In the genomic region with DNA sequence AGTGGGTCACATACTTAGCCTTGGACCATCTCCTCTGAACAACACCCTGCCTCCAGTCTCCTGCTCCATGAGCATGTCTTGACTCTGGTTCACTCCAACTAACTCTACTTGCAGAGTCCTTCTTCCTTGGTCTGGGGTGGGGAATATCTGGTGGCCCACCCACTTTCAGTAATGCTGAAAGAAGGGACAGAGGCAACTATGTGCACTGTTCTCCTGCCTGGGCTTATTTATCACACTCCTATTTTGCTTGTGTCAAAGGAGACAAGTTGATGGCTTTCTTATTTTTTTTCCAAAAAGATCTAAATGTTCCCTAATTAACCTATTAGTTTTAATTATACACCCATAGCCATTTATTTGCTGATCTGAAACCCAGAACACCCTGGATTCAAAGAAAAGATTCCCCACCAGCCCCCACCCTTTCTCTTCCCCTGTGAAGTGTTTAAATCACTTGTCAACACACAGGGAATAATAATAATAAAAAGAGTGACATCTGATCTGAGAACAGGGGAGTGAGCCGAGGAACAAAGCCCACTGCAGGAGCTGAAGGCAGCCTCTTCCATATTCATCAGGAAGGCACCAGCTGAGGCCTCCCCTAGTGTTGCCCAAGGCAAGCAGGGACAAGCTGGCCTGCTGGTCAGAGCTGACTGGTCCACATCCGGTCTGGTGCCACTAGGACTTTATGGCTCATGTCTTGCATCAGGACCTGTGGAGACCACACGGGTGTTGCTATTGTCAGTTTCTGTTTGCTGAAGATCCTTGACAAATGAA, we compare ENCODE assay signal across 11 mouse cellular contexts.
DNase-seq lines count a peak whose midpoint lies in the region; ATAC-seq and TF ChIP-seq lines count a peak whose summit lies in the region.
"Had no signal": no experiment of that assay in that cellular context is flagged by ENCODE, and none has a peak within 500 bp of the region (broad histone marks: within the 10 kb centered on the region; RNA-seq: fewer than 3 reads in every experiment).

No protein-coding gene starts in this region.

- H3K27ac ChIP-seq in hindbrain, embryonic 11.5 days (ENCODE audit: low read depth, low read length) = no peak overlapping the region
- no peak overlapping the region for H3K27ac ChIP-seq in hindbrain, postnatal 0 days
- no peak overlapping the region for H3K27ac ChIP-seq in neural tube, embryonic 15.5 days (replicated peaks)
- no peak overlapping the region for H3K27ac ChIP-seq in stomach, postnatal 0 days (replicated peaks)
- H3K27ac ChIP-seq: limb, embryonic 13.5 days had no signal

- TF ChIP-seq CTCF in hindbrain, postnatal 0 days (IDR thresholded peaks at IDR 0.05; ENCODE audit: low read depth) = no peak
- TF ChIP-seq CTCF in stomach, postnatal 0 days (IDR thresholded peaks at IDR 0.05; ENCODE audit: low read depth) = no peak

- WGBS in hindbrain, embryonic 11.5 days = 9% methylated on average over 3 of the region's 3 CpGs
- 10% methylated on average over 3 of the region's 3 CpGs for WGBS in hindbrain, postnatal 0 days
- 13% methylated on average over 3 of the region's 3 CpGs for WGBS in neural tube, embryonic 15.5 days
- 39% methylated on average over 3 of the region's 3 CpGs for WGBS in stomach, postnatal 0 days

- H3K27me3 ChIP-seq in hindbrain, embryonic 11.5 days (ENCODE audit: control insufficient read depth, insufficient read depth, low read length) = no peaks in the 10 kb centered on the region
- H3K27me3 ChIP-seq in hindbrain, postnatal 0 days (ENCODE audit: insufficient read depth, low read length) = no peaks in the 10 kb centered on the region
- H3K27me3 ChIP-seq in neural tube, embryonic 15.5 days (replicated peaks) = 0 out of 2 replicates have a peak, but pooled peaks cover 4% of the 10 kb centered on the region
- no peaks in the 10 kb centered on the region for H3K27me3 ChIP-seq in stomach, postnatal 0 days (ENCODE audit: control insufficient read depth, insufficient read depth, low read length)
- H3K27me3 ChIP-seq: limb, embryonic 13.5 days had no signal

- TF ChIP-seq EP300 in stomach, postnatal 0 days (optimal IDR thresholded peaks at IDR 0.05) = no peak

- no peak overlapping the region for H3K4me2 ChIP-seq in hindbrain, embryonic 11.5 days (replicated peaks; ENCODE audit: low read depth, low read length)
- no peak overlapping the region for H3K4me2 ChIP-seq in hindbrain, postnatal 0 days (ENCODE audit: low read depth, low read length)
- H3K4me2 ChIP-seq in neural tube, embryonic 15.5 days = no peak overlapping the region
- no peak overlapping the region for H3K4me2 ChIP-seq in stomach, postnatal 0 days (replicated peaks; ENCODE audit: low read depth)
- H3K4me2 ChIP-seq: limb, embryonic 13.5 days had no signal

- no peak overlapping the region for H3K4me3 ChIP-seq in hindbrain, embryonic 11.5 days (ENCODE audit: low read depth, low read length)
- H3K4me3 ChIP-seq in hindbrain, postnatal 0 days (ENCODE audit: low read length) = no peak overlapping the region
- H3K4me3 ChIP-seq in neural tube, embryonic 15.5 days (replicated peaks) = no peak overlapping the region
- no peak overlapping the region for H3K4me3 ChIP-seq in stomach, postnatal 0 days (ENCODE audit: low read depth, low read length)
- H3K4me3 ChIP-seq: limb, embryonic 13.5 days had no signal

- H3K9ac ChIP-seq in hindbrain, embryonic 11.5 days (ENCODE audit: low read depth, low read length) = no peak overlapping the region
- no peak overlapping the region for H3K9ac ChIP-seq in hindbrain, postnatal 0 days (replicated peaks; ENCODE audit: low read length)
- no peak overlapping the region for H3K9ac ChIP-seq in neural tube, embryonic 15.5 days (replicated peaks)
- H3K9ac ChIP-seq in stomach, postnatal 0 days (ENCODE audit: low read length) = no peak overlapping the region
- H3K9ac ChIP-seq: limb, embryonic 13.5 days had no signal

- ATAC-seq in hindbrain, embryonic 11.5 days (ENCODE audit: low FRiP score) = peak; percentile 92
- no peak for ATAC-seq in hindbrain, postnatal 0 days
- ATAC-seq in neural tube, embryonic 15.5 days (ENCODE audit: low FRiP score) = no peak
- ATAC-seq in granulocyte monocyte progenitor cell, adult 5-6 weeks (replicated peaks; ENCODE audit: poor library complexity, severe bottlenecking) = no peak
- no peak for ATAC-seq in stomach, postnatal 0 days (ENCODE audit: low FRiP score, low TSS enrichment)

- DNase-seq in hindbrain, embryonic 11.5 days (ENCODE audit: low spot score) = peak; percentile 59
- no peak for DNase-seq in hindbrain, postnatal 0 days (ENCODE audit: low spot score)
- peak; percentile 35 for DNase-seq in neural tube, embryonic 10.5 days (ENCODE audit: extremely low spot score, low spot score)
- DNase-seq in mesoderm, embryonic 11.5 days (ENCODE audit: low read depth, low spot score) = peak; percentile 71
- DNase-seq in cerebellum, adult 9-10 months = no peak
- DNase-seq in stomach, postnatal 0 days (ENCODE audit: low spot score) = no peak
- DNase-seq: cerebellum, postnatal 14 days; gastrocnemius, postnatal 36 days had no signal

- no peaks in the 10 kb centered on the region for H3K9me3 ChIP-seq in hindbrain, embryonic 11.5 days (ENCODE audit: control insufficient read depth, low read length)
- H3K9me3 ChIP-seq in hindbrain, postnatal 0 days (ENCODE audit: low read length) = no peaks in the 10 kb centered on the region
- H3K9me3 ChIP-seq in neural tube, embryonic 15.5 days (replicated peaks) = no peaks in the 10 kb centered on the region
- H3K9me3 ChIP-seq in stomach, postnatal 0 days (ENCODE audit: control insufficient read depth, low read length) = no peaks in the 10 kb centered on the region
- H3K9me3 ChIP-seq: limb, embryonic 13.5 days had no signal

- H3K4me1 ChIP-seq in hindbrain, embryonic 11.5 days (replicated peaks; ENCODE audit: control insufficient read depth, insufficient read depth, low read length) = no peaks in the 10 kb centered on the region
- H3K4me1 ChIP-seq in hindbrain, postnatal 0 days (ENCODE audit: insufficient read depth, low read length) = no peaks in the 10 kb centered on the region
- H3K4me1 ChIP-seq in neural tube, embryonic 15.5 days = peaks cover 7% of the 10 kb centered on the region; the same call in 1 of the 2 replicates
- H3K4me1 ChIP-seq in stomach, postnatal 0 days (replicated peaks; ENCODE audit: control insufficient read depth, insufficient read depth) = no peaks in the 10 kb centered on the region
- H3K4me1 ChIP-seq: limb, embryonic 13.5 days had no signal

- no peaks in the 10 kb centered on the region for H3K36me3 ChIP-seq in hindbrain, embryonic 11.5 days (ENCODE audit: control insufficient read depth, insufficient read depth, low read length)
- H3K36me3 ChIP-seq in hindbrain, postnatal 0 days (ENCODE audit: insufficient read depth, low read length) = no peaks in the 10 kb centered on the region
- no peaks in the 10 kb centered on the region for H3K36me3 ChIP-seq in neural tube, embryonic 15.5 days
- H3K36me3 ChIP-seq in stomach, postnatal 0 days (ENCODE audit: control insufficient read depth, insufficient read depth, low read length) = no peaks in the 10 kb centered on the region
- H3K36me3 ChIP-seq: limb, embryonic 13.5 days had no signal

Comparison
In these comparisons a context has a peak if more than half of its experiments do, and no peak if none do; other contexts are left out.
1. DNase-seq: peak in hindbrain, embryonic 11.5 days (single experiment), neural tube, embryonic 10.5 days (single experiment) and mesoderm, embryonic 11.5 days (single experiment); none in hindbrain, postnatal 0 days (single experiment), cerebellum, adult 9-10 months (single experiment) and stomach, postnatal 0 days (single experiment).